Mouse (Mus musculus) cerebellum, adult 11 months (tissue): ENCODE results near the gene Gm6358.
"Not testable (repeated sequence)": the region's sequence is repeated elsewhere in the genome, so short reads cannot be mapped to it uniquely, and the experiment has no call there.

Experiments
- DNase-seq: peaks from one replicate; pipeline ENCODE4 v3.0.0; 2022

Gene Gm6358

GRCm38 (mm10) chr16:89140551-89140950 lies at the start of gene Gm6358:
Gm6358 (plus strand) TSS chr16:89140851.
- no peak for DNase-seq

- DNase-seq = no peak
These were observed 10.1 kb downstream of the Gm6358 start, which contains the start of gene Gm10061 for GRCm38 (mm10) chr16:89150786-89151185. Gm10061 (plus strand) TSS chr16:89151086.

- no peak for DNase-seq
These were observed 17.0 kb downstream of the Gm6358 start, which contains the start of gene Gm9789 for GRCm38 (mm10) chr16:89157652-89158051. Gm9789 (plus strand) TSS chr16:89157952.

GRCm38 (mm10) chr16:89169190-89169589 lies 28.5 kb downstream of the Gm6358 start, which contains the start of gene Gm7735:
Gm7735 (plus strand) TSS chr16:89169490.
- not testable (repeated sequence) for DNase-seq

GRCm38 (mm10) chr16:89174435-89174834 lies 33.8 kb downstream of the Gm6358 start, which contains the start of gene 1110057P08Rik:
1110057P08Rik (plus strand) TSS chr16:89174735.
- DNase-seq = no peak

GRCm38 (mm10) chr16:89188621-89189020 lies 48.0 kb downstream of the Gm6358 start:
- DNase-seq = no peak
